Mouse (Mus musculus): ENCODE measurements at regions not wholly inside any gene's neighbourhood (a gene's known extent, or its start where the extent isn't known, plus 50 kb on each side); places are given as distances from the start of the nearest gene placed in this dataset.

GRCm38 (mm10) chr6:100072261-100072968 is 214.9 kb downstream of the Rybp start:
- TF ChIP-seq CTCF (IDR thresholded peaks at IDR 0.05; ENCODE audit: low read depth) (no peak), EP300 (IDR thresholded peaks at IDR 0.05; ENCODE audit: low read depth) (no peak)
